Mouse (Mus musculus) kidney, adult 2 months (tissue): ENCODE measurements around the gene Pibf1.

Source experiments
- CTCF ChIP-seq: fragments of 200-500 bp; conservative IDR thresholded peaks from 2 replicates; pipeline ENCODE4 v1.5.1; 2011; ENCODE audit warnings: low read depth, mild to moderate bottlenecking, control low read depth, low read length, moderate library complexity, mixed read lengths; ENCODE audit not compliant: insufficient read depth, insufficient read length
- POLR2A ChIP-seq: fragments of 200-500 bp; IDR thresholded peaks from one replicate; pipeline ENCODE4 v1.6.1; 2011; ENCODE audit warnings: low read depth, low read length, control low read depth

GRCm38 (mm10) chr14:99107631-99108187 is 8.5 kb downstream of the Pibf1 start:
- TF ChIP-seq CTCF (no peak), POLR2A (no peak)
